Mouse (Mus musculus): ENCODE results near the gene Gm20489. TPM values are rescaled to one million over a fixed set of nuclear protein-coding genes. Genes with fewer than 3 reads are reported as not detected.
A peak's percentile ranks its signal among the peaks of the same experiment; 100 is the strongest.

Gene Gm20489
- polyA plus RNA-seq, 1 experiment: not detected

GRCm38 (mm10) chrX:101289037-101289436 lies 20.2 kb upstream of the Gm20489 start:
- Histone ChIP-seq H3K4me1 (ENCODE audit: control insufficient read depth, insufficient read depth, low read length) (no peaks in the 10 kb centered on the region), H3K4me3 (ENCODE audit: insufficient read depth, low read length) (no peak overlapping the region), H3K27ac (ENCODE audit: insufficient read depth, low read length) (no peak overlapping the region)
- TF ChIP-seq POLR2A (IDR thresholded peaks at IDR 0.05; ENCODE audit: low read depth, low read length) (no peak), CTCF (IDR thresholded peaks at IDR 0.05; ENCODE audit: borderline replicate concordance, insufficient read depth, low read length) (no peak)

DNA sequence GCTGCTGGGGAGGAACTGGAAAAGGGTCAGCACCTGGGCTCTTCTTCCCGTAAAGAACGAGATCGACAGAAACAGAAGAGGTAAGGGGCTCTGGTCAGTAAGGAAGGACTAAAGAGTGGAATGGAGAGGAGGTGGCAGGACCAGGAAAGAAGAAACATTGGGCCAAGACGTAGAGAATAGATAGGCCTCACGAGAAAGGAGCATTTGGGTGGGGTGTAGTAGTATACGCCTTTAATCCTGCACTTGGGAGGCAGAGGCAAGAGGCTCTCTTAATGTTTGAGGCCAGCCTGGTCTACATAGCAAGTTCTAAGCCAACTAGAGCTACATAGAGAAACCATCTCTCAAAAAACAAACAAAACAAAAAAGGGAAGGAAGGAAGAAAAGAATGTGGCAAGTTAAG lies 19.6 kb upstream of the Gm20489 start:
- no peak for TF ChIP-seq POLR2A (IDR thresholded peaks at IDR 0.05; ENCODE audit: low read depth, low read length)
- TF ChIP-seq CTCF (IDR thresholded peaks at IDR 0.05; ENCODE audit: borderline replicate concordance, insufficient read depth, low read length): no peak
- no peak overlapping the region for H3K27ac ChIP-seq (ENCODE audit: insufficient read depth, low read length)
- no peaks in the 10 kb centered on the region for H3K4me1 ChIP-seq (ENCODE audit: control insufficient read depth, insufficient read depth, low read length)
- H3K4me3 ChIP-seq (ENCODE audit: insufficient read depth, low read length): no peak overlapping the region

DNA sequence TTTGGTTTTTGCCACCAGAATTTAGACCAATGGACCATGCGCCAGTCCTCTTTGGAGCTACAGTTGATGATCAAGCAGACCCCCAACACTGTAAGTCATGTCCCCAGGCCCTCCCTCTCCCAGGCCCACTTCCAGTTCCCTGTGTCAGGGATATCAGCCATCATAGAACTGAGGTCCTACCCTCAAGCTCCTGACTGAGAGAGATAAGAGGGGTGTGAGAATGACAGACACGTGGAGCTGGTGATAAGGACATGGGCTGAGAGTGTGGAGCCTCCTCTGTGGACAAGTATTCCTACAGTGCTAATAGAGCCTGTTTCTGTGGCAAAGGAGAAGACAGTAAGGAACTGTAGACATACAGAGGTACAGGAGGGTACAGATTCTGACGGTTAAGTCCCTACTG lies 18.7 kb upstream of the Gm20489 start:
- Histone ChIP-seq H3K4me1 (ENCODE audit: control insufficient read depth, insufficient read depth, low read length) (no peaks in the 10 kb centered on the region), H3K27ac (ENCODE audit: insufficient read depth, low read length) (no peak overlapping the region), H3K4me3 (ENCODE audit: insufficient read depth, low read length) (no peak overlapping the region)
- no peak for TF ChIP-seq CTCF (IDR thresholded peaks at IDR 0.05; ENCODE audit: borderline replicate concordance, insufficient read depth, low read length)
- no peak for TF ChIP-seq POLR2A (IDR thresholded peaks at IDR 0.05; ENCODE audit: low read depth, low read length)

- Histone ChIP-seq H3K4me3 (ENCODE audit: insufficient read depth, low read length) (no peak overlapping the region), H3K27ac (ENCODE audit: insufficient read depth, low read length) (no peak overlapping the region), H3K4me1 (ENCODE audit: control insufficient read depth, insufficient read depth, low read length) (no peaks in the 10 kb centered on the region)
- TF ChIP-seq CTCF (IDR thresholded peaks at IDR 0.05; ENCODE audit: borderline replicate concordance, insufficient read depth, low read length) (no peak), POLR2A (IDR thresholded peaks at IDR 0.05; ENCODE audit: low read depth, low read length) (no peak)
These were observed 17.3 kb upstream of the Gm20489 start for GRCm38 (mm10) chrX:101285953-101286670.

- Histone ChIP-seq H3K4me3 (ENCODE audit: insufficient read depth, low read length) (no peak overlapping the region), H3K27ac (ENCODE audit: insufficient read depth, low read length) (no peak overlapping the region), H3K4me1 (ENCODE audit: control insufficient read depth, insufficient read depth, low read length) (no peaks in the 10 kb centered on the region)
- peak; percentile 73; the same call in 1 of the 2 replicates for TF ChIP-seq CTCF (IDR thresholded peaks at IDR 0.05; ENCODE audit: borderline replicate concordance, insufficient read depth, low read length)
- no peak for TF ChIP-seq POLR2A (IDR thresholded peaks at IDR 0.05; ENCODE audit: low read depth, low read length)
These were observed 16.7 kb upstream of the Gm20489 start for GRCm38 (mm10) chrX:101285534-101285933.

- H3K4me1 ChIP-seq (ENCODE audit: control insufficient read depth, insufficient read depth, low read length): no peaks in the 10 kb centered on the region
- no peak overlapping the region for H3K4me3 ChIP-seq (ENCODE audit: insufficient read depth, low read length)
- no peak for TF ChIP-seq CTCF (IDR thresholded peaks at IDR 0.05; ENCODE audit: borderline replicate concordance, insufficient read depth, low read length)
- no peak for TF ChIP-seq POLR2A (IDR thresholded peaks at IDR 0.05; ENCODE audit: low read depth, low read length)
- no peak overlapping the region for H3K27ac ChIP-seq (ENCODE audit: insufficient read depth, low read length)
These were observed 14.0 kb upstream of the Gm20489 start for GRCm38 (mm10) chrX:101282813-101283212.

DNA sequence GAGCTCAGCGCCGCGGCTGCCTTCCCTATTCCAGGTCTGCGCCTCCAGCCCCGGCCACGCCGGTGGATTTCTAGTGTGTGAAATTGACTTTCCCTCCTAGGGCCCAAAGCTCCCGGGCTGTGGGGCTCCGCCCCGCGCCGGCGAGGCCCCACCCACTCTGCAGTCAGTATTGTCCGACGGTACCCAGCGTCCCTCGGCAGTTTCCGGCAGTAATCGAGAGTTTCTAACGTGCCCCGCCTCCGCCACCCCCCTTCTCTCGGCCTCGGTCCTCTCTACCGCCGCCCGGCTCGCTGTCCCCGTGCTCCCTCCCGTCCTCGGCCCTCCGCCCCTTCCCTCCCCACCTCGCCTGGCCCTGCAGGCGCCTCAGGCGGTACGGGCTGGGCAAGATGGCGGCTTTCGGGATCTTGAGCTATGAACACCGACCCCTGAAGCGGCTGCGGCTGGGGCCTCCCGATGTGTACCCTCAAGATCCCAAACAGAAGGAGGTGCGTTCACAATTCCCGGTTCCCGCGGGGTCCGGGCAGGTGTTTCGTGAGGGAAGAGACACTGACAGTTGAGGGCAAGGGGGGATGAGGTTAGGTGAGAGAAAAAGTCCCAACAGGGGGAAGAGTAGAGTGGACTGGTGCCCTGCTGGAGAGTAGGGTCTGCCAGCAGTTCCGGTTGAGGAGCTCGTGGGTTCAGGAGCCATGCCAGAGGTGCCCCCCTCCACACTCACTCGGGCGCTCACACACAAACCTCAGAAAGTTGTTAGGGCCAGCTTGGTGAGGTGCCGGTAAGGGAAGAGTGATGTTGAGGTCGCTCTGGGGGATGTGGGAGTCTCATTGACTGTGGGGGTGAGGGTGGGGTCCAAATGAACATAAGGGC lies 5.3 kb upstream of the Gm20489 start, which contains the start of gene Med12:
TSS of gene Med12 (plus strand) at position 156 of the 864 bp plus-strand sequence.
- H3K4me3 ChIP-seq (ENCODE audit: insufficient read depth, low read length): peak within 1 kb of the TSS; percentile 84
- no peak for TF ChIP-seq CTCF (IDR thresholded peaks at IDR 0.05; ENCODE audit: borderline replicate concordance, insufficient read depth, low read length)
- peak; percentile 50; the same call in 1 of the 2 replicates for TF ChIP-seq POLR2A (IDR thresholded peaks at IDR 0.05; ENCODE audit: low read depth, low read length)

DNA sequence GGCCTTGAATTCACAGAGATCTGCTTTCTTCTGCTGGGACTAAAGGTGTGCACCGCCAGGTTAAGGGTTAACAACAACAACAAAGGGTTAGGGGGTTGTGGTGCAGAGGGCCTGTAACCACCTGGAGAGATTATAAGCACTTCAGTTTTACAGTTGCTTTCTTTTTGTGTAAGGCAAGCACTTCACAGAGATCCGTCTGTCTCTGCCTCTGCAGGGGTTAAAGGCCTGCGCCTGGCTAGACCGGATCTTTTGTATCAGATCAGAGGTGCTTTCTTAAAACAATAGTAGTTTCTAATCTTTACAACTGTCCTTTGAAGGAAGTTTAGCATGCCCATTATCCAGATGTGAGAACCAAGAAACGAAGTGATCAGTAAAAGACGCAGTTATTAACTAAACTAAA lies 4.6 kb upstream of the Gm20489 start:
- no peaks in the 10 kb centered on the region for H3K4me1 ChIP-seq (ENCODE audit: control insufficient read depth, insufficient read depth, low read length)
- H3K27ac ChIP-seq (ENCODE audit: insufficient read depth, low read length): no peak overlapping the region
- peak overlapping the region; percentile 18; the same call in 1 of the 2 replicates for H3K4me3 ChIP-seq (ENCODE audit: insufficient read depth, low read length)
- TF ChIP-seq CTCF (IDR thresholded peaks at IDR 0.05; ENCODE audit: borderline replicate concordance, insufficient read depth, low read length) (no peak), POLR2A (IDR thresholded peaks at IDR 0.05; ENCODE audit: low read depth, low read length) (no peak)

More for the DNA sequence above, 5.3 kb upstream of the Gm20489 start, which contains the start of gene Med12:
- no peaks in the 10 kb centered on the region for H3K4me1 ChIP-seq (ENCODE audit: control insufficient read depth, insufficient read depth, low read length)
- H3K27ac ChIP-seq (ENCODE audit: insufficient read depth, low read length): no peak within 1 kb of the TSS

DNA sequence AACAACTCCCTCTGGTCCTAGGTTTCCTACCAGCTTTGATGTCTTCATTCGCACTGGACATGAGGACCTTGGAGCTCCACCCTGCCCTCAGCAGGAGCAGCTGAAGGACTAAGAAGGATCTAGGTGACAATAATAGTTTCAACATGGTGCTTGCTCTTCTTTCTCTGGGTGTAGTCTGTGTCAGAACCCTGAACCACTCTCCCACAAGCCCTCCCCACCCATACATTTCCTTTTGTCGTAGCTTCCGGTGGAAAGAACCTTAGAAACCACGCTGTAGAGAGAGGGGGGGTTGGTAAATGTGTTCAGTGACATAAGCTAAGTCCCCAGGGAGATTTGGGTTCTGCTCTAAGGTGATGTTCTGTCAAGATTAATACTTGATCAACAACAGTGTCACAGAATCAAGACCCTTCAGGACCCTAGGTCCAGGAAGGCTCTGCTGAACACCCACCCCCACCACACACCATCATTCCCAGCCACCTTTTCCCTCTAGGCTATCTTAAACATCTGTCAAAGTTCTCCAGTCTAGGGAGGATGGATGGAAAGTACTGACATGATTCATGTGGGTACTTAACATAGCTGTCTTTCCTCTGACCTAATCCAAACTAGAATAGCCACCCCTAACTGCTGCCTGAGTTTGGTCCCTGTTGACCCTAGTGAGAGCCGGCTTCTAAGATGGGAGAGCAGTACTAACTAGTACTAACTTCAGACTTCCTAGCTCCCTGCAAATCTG lies 633 bp downstream of the Gm20489 start, which contains the start of gene Il2rg:
TSS of gene Il2rg (minus strand) at position 231 of the 730 bp plus-strand sequence.
- TF ChIP-seq POLR2A (IDR thresholded peaks at IDR 0.05; ENCODE audit: low read depth, low read length) (no peak), CTCF (IDR thresholded peaks at IDR 0.05; ENCODE audit: borderline replicate concordance, insufficient read depth, low read length) (no peak)
- no peaks in the 10 kb centered on the region for H3K4me1 ChIP-seq (ENCODE audit: control insufficient read depth, insufficient read depth, low read length)
- no peak within 1 kb of the TSS for H3K4me3 ChIP-seq (ENCODE audit: insufficient read depth, low read length)
- no peak within 1 kb of the TSS for H3K27ac ChIP-seq (ENCODE audit: insufficient read depth, low read length)
